Mouse (Mus musculus): ENCODE measurements around the gene Cnot6. TPM values are rescaled to one million over a fixed set of nuclear protein-coding genes. Genes with fewer than 3 reads are reported as not detected.

Cnot6 gene
- polyA plus RNA-seq, 1 experiment from 2014 or later = 84.4 TPM

DNA sequence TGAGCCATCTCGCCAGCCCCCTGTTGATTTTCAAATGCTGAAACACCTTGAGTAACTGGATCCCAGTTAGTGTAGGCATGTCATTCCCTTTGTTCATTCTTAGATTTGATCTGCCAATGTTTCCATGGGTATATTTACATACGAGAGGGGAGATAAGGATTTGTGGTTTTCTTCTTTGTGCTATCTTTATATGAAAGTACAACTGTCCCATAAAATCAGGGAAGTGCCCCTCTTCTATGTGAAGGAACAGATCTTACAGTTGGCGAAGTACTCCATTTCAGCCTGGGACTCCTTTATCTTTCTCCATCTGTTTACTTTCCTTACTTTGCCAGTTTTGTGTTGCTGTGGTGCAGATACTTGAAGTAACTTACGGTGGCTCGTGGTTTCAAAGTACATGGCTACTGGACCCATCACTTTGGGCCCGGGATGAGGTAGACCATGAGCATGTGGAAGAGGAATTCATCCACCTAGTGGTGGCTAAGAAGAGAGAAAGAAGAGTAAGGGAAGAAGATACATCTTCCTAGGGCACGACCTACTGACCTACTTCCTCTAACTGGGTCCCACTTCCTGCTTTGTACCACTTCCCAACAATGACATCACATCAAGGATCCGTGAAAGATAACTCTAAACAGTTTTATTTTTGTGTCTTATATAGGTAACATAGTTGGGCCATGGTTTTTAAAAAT, 7.1 kb upstream of the Cnot6 start:
- CTCF ChIA-PET = interaction anchor here (1.4 kb wide), 1 partner anchor 8 kb away, joined by 3 read pairs; no protein-coding TSS in a partner anchor
- no peaks in the 10 kb centered on the region for H3K27me3 ChIP-seq
- POLR2A ChIA-PET = no interaction called here
- ATAC-seq = no peak
- DNase-seq (ENCODE audit: low read depth, low spot score) = no peak
- no peak for TF ChIP-seq CTCF (IDR thresholded peaks at IDR 0.05)
- in situ Hi-C loops (cut with MboI; ENCODE audit: low pct_unique_long_range_greater_than_20kb) = loop anchor here (5.0 kb wide), 1 partner anchor 128 kb away; the partner anchor contains the start of gene Mapk9

DNA sequence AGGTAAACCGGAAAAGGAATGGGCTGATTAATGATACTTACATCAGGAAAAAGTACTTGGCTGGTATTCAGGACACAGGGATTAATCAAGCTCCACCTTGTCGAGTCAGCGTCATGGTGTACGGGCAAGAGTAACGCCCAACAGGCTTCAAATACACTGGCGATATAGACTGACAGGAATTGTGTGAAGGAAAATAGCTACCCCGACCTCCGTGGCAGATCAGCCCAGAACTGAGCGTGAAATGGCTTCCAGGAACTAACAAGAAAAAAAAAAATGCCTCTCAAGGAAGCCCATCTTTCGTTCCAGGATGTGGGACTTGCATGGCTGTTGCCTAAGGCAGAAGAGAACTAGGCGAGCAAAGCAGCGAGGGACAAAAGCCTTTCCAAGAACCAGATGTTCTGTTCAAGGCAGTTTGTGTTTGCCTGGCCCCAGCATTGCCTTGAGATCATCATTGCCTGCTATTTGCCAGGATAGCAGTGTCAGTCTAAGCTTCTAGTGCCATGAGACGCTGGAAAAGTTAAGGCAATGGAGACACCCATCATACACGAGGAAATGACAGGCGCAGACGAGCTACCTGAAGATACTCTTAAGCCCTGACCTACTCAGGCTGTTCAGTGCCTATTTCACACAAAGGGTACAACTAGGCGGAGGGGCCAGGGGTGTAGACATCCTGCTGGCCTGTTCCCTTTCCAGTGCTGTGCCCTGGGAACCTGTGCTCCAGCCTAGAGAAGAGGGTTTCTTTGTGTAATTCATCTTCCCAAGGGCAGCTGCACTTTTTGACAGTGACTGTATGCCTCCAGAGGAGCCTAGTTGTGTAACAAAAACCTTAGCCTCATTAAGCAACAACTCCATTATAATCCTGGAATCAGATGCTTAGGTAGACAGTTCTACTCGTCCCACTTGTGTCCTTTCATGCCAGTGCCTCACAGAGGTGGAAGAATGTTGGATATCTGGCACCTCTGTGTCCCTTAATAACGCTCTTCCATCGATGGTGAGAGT, 1.1 kb upstream of the Cnot6 start:
- no peak for TF ChIP-seq CTCF (IDR thresholded peaks at IDR 0.05)
- no peaks in the 10 kb centered on the region for H3K27me3 ChIP-seq
- CTCF ChIA-PET = no interaction called here
- DNase-seq (ENCODE audit: low read depth, low spot score) (no peak), ATAC-seq (no peak)
- in situ Hi-C loops (cut with MboI; ENCODE audit: low pct_unique_long_range_greater_than_20kb) = no loop called here
- POLR2A ChIA-PET = interaction anchor here (0.7 kb wide), 1 partner anchor 226 kb away, joined by 3 read pairs; no protein-coding TSS in a partner anchor

DNA sequence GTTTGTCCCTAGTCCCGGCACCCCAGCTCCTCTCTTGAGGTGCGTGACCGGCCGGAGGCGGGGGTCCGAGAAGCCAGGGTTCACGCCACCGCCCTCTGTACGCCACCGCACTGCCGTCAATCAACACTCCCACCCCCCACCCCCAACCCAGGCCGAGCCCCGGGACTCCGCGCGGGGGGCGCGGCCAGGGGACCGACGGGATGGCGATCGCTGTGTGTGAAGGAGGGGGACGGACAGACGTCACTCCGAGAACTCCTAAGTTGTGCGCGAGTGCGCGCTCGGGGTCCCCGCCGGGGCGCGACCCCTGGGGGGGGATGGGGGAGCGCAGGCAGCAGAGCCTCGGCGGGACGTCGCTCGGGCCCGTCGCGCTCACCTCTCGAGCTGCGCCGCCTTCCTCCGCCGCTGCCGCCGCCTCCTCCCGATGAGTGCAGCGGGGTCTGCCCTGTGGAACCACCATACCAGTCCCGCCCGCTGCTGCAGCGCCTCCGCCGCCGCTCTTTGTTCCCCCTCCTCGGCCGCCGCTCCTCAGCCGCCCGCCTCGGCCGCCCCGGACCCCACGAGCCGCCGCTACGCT, 455 bp downstream of the Cnot6 start:
- no peaks in the 10 kb centered on the region for H3K27me3 ChIP-seq
- ChIA-PET POLR2A (interaction anchor here (0.7 to 1.0 kb wide), 2 partner anchors 20 to 25 kb away, joined by 3 to 4 read pairs; no protein-coding TSS in a partner anchor), CTCF (no interaction called here)
- in situ Hi-C loops (cut with MboI; ENCODE audit: low pct_unique_long_range_greater_than_20kb) = no loop called here
- ATAC-seq = peak; percentile 24
- DNase-seq (ENCODE audit: low read depth, low spot score) = no peak
- TF ChIP-seq CTCF (IDR thresholded peaks at IDR 0.05) = no peak

DNA sequence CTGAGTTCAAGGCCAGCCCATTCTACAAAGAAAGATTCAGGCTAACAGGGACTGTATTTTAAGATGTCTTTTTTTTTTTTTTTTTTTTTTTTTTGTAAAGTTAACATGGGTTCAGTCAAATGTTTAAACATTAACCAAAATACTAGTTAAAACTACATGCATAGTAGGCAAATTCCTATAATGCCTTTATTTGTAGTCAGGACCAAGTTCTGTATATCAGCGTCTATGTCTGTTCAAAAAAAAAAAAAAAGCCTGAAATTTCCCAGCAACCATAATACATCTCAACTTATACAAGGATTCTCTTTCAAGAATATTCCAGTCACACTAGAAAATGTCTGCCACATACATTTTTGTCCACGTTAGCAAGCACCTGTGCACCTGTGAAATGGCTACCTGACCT, 1.9 kb downstream of the Cnot6 start:
- DNase-seq (ENCODE audit: low read depth, low spot score) (no peak), ATAC-seq (no peak)
- TF ChIP-seq CTCF (IDR thresholded peaks at IDR 0.05) = no peak
- ChIA-PET CTCF (no interaction called here), POLR2A (interaction anchor here (0.6 kb wide), 1 partner anchor 15 kb away, joined by 3 read pairs; no protein-coding TSS in a partner anchor)
- no peaks in the 10 kb centered on the region for H3K27me3 ChIP-seq
- in situ Hi-C loops (cut with MboI; ENCODE audit: low pct_unique_long_range_greater_than_20kb) = no loop called here

DNA sequence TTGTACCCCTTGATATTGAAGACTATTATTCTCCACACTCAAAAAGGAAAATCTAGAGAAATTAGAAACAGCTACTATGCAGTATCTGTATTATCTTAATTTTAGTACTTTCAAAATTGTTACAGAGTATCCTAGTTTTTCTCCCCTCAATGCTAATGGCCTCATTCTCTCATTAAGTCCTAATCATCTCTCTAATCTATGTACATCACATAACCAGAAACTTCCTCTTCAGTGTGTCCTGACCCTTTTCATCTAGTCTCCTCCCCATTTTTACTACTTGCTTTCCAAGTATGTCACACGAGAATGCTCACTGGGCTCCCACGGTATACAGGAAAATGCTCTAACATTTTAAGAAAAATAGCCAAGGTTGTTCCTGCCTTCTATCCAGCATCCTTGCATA, 4.7 kb downstream of the Cnot6 start:
- CTCF ChIA-PET = no interaction called here
- in situ Hi-C loops (cut with MboI; ENCODE audit: low pct_unique_long_range_greater_than_20kb) = no loop called here
- ATAC-seq (no peak), DNase-seq (ENCODE audit: low read depth, low spot score) (no peak)
- POLR2A ChIA-PET = no interaction called here
- no peak for TF ChIP-seq CTCF (IDR thresholded peaks at IDR 0.05)
- no peaks in the 10 kb centered on the region for H3K27me3 ChIP-seq

DNA sequence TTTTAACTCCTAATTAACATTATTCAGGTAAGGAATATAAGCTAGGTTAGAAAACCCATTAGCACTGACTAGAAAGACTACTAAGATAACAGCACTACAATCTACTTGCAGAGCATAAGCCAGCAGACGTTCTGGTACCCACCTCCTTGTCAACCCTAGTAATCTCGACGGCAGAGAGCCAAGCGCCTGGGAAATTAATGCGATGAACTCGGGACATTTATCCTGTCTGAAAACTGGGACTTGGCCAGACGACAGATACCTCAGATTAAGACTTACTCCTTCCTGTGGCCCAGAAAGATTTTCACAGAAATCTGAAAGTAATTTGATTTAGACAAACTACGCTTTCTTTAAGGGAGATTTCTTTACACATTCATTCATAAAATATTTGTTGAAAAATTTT, 7.7 kb downstream of the Cnot6 start:
- CTCF ChIA-PET = interaction anchor here (1.3 to 1.7 kb wide), 2 partner anchors 25 to 52 kb away, joined by 3 to 5 read pairs; no protein-coding TSS in a partner anchor
- DNase-seq (ENCODE audit: low read depth, low spot score) (no peak), ATAC-seq (no peak)
- no peaks in the 10 kb centered on the region for H3K27me3 ChIP-seq
- in situ Hi-C loops (cut with MboI; ENCODE audit: low pct_unique_long_range_greater_than_20kb) = no loop called here
- TF ChIP-seq CTCF (IDR thresholded peaks at IDR 0.05) = no peak
- POLR2A ChIA-PET = no interaction called here

DNA sequence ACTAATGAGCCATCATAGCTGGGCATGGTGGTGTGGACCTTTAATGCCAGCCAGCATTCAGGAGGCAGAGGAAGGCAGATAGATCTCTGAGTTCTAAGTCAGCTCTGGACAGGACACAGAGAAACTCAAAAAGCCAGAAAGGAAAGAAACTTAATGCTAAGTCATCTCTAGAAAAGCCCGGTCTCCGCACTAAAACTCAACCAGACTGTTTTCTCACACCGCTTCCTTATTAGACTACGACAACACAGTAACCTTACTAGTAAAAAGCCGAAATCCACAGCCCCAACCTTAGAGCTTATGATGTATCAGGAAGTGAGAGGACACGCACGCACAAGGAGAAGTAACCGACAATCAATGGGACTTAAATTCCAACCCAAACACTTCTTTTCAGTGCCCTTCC, 10.5 kb downstream of the Cnot6 start:
- in situ Hi-C loops (cut with MboI; ENCODE audit: low pct_unique_long_range_greater_than_20kb) = no loop called here
- POLR2A ChIA-PET = no interaction called here
- H3K27me3 ChIP-seq = no peaks in the 10 kb centered on the region
- TF ChIP-seq CTCF (IDR thresholded peaks at IDR 0.05) = no peak
- DNase-seq (ENCODE audit: low read depth, low spot score) (no peak), ATAC-seq (no peak)
- CTCF ChIA-PET = no interaction called here

DNA sequence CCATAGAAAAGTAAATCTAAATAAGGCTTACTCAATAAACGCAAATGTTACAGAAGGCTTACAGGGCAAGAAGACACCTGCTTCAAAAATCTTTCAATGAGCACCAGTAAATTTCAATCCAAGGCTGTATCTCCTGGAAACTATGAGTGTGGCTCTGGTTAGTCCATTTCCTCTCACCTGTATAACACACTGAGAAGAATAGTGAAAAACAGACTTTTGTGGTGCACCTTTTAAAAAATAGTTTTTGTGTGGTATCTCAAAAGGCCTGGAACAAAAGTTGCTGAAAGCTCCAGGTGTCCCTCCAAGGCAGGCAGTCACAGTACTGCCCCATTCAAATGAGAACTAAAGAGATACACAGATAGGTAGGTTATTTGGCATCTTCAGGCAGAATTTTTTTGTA, 13.4 kb downstream of the Cnot6 start:
- ChIA-PET POLR2A (no interaction called here), CTCF (interaction anchor here (1.7 kb wide), 1 partner anchor 10 kb away, joined by 3 read pairs; no protein-coding TSS in a partner anchor)
- no peak for DNase-seq (ENCODE audit: low read depth, low spot score)
- TF ChIP-seq CTCF (IDR thresholded peaks at IDR 0.05) = no peak
- H3K27me3 ChIP-seq = no peaks in the 10 kb centered on the region
- in situ Hi-C loops (cut with MboI; ENCODE audit: low pct_unique_long_range_greater_than_20kb) = loop anchor here (25.0 kb wide), 1 partner anchor 887 kb away; the partner anchor contains the start of genes Rack1 and Trim41
- no peak for ATAC-seq

DNA sequence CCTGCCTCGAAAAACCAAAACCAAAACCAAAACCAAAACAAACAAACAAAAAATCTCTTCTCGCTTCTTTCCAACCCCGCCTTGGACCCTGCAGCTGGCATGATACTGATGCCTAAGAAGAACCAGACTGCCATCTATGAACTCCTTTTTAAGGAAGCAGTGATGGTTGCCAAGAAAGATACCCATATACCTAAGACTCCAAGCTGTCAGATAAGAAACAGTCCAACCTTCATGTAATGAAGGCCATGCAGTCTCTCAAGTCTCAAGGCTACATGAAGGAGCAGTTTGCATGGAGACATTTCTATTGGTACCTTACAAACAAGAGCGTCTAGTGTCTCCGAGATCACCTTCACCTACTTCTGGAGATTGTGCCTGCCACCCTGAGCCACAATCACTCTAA, 14.7 kb downstream of the Cnot6 start:
- ChIA-PET CTCF (interaction anchor here (1.7 kb wide), 1 partner anchor 9 kb away, joined by 3 read pairs; no protein-coding TSS in a partner anchor), POLR2A (no interaction called here)
- in situ Hi-C loops (cut with MboI; ENCODE audit: low pct_unique_long_range_greater_than_20kb) = loop anchor here (25.0 kb wide), 1 partner anchor 885 kb away; the partner anchor contains the start of genes Rack1 and Trim41
- DNase-seq (ENCODE audit: low read depth, low spot score) = no peak
- ATAC-seq = no peak
- TF ChIP-seq CTCF (IDR thresholded peaks at IDR 0.05) = no peak
- no peaks in the 10 kb centered on the region for H3K27me3 ChIP-seq

DNA sequence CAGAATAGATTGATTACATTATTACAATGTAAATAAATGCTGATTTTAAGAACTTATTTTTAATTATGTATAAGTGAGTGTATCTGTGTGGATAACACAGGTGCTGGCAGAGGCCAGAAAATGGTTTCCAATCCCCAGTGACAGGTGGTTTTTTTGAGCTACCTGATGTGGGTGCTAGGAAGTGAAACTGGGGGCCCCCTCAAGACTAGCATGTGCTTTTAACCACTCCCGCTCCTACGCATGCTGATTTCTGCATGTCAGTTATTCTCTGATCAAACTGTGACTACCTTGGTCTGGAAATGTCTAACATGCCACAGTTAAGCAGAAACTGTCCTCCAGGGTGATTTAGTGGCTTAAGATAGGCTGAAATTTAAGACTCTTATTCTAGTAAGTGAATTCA, 16.1 kb downstream of the Cnot6 start:
- TF ChIP-seq CTCF (IDR thresholded peaks at IDR 0.05) = no peak
- POLR2A ChIA-PET = interaction anchor here (1.2 kb wide), 1 partner anchor 14 kb away, joined by 3 read pairs; no protein-coding TSS in a partner anchor
- DNase-seq (ENCODE audit: low read depth, low spot score) (no peak), ATAC-seq (no peak)
- no peaks in the 10 kb centered on the region for H3K27me3 ChIP-seq
- in situ Hi-C loops (cut with MboI; ENCODE audit: low pct_unique_long_range_greater_than_20kb) = loop anchor here (25.0 kb wide), 1 partner anchor 884 kb away; the partner anchor contains the start of genes Rack1 and Trim41
- CTCF ChIA-PET = interaction anchor here (0.9 to 2.2 kb wide), 2 partner anchors 15 to 28 kb away, joined by 3 to 6 read pairs; no protein-coding TSS in a partner anchor
